Mouse (Mus musculus): ENCODE results near the gene Fam126a. TPM values are rescaled to one million over a fixed set of nuclear protein-coding genes. Genes with fewer than 3 reads are reported as not detected.

The Fam126a gene
- polyA plus RNA-seq (2014; fragmentation: Illumina TruSeq; extraction: RNeasy Lipid Tissue Mini Kit (QIAGEN cat#74804); ENCODE audit: low read depth, low replicate concordance), result 266 TPM

DNA sequence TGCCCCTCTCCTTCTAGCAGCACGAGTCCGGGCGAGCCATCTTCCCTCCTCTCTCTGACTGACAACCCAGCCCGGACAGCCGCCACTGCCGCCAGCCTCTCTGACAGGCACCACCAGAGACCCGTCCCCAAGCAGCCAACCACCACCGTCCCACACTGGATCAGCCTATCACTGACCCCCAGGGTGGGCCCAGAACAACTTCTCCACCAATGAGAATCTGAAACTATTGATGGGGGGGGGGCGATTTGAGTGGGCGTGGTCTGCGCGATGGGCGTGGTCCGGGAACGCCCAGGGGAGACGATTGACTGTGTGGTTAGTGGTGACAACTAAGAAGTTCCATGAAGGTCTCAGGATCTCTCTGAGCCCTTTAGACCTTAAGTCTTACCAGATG lies at the start of gene Fam126a:
TSS of gene Fam126a (minus strand) at position 112 of the 391 bp plus-strand sequence.

Other genes starting within 250 kb of the Fam126a start
- 22.7 TPM for gene Pus7, start 247.0 kb downstream of the Fam126a start, polyA plus RNA-seq (2014; fragmentation: Illumina TruSeq; extraction: RNeasy Lipid Tissue Mini Kit (QIAGEN cat#74804); ENCODE audit: low read depth, low replicate concordance)
- 16.7 TPM for gene Rint1, start 243.0 kb downstream of the Fam126a start, polyA plus RNA-seq (2014; fragmentation: Illumina TruSeq; extraction: RNeasy Lipid Tissue Mini Kit (QIAGEN cat#74804); ENCODE audit: low read depth, low replicate concordance)
- gene Tomm7, start 186.5 kb downstream of the Fam126a start, polyA plus RNA-seq (2014; fragmentation: Illumina TruSeq; extraction: RNeasy Lipid Tissue Mini Kit (QIAGEN cat#74804); ENCODE audit: low read depth, low replicate concordance), result 56.2 TPM
- 153 TPM for gene Klhl7, start 69.9 kb upstream of the Fam126a start, polyA plus RNA-seq (2014; fragmentation: Illumina TruSeq; extraction: RNeasy Lipid Tissue Mini Kit (QIAGEN cat#74804); ENCODE audit: low read depth, low replicate concordance)
- 7.4 TPM for gene Nupl2, start 134.3 kb upstream of the Fam126a start, polyA plus RNA-seq (2014; fragmentation: Illumina TruSeq; extraction: RNeasy Lipid Tissue Mini Kit (QIAGEN cat#74804); ENCODE audit: low read depth, low replicate concordance)